Mouse (Mus musculus): ENCODE results near the gene Jade2. TPM values are rescaled to one million over a fixed set of nuclear protein-coding genes. Genes with fewer than 3 reads are reported as not detected.

Gene Jade2
- total RNA-seq, 2 experiments from 2014 or later = 2.0 to 5.0 TPM

Other genes with a start within 250 kb of the Jade2 start
- 10 to 100 TPM; 23.8 to 32.7 TPM for gene Nhp2, start 237.9 kb downstream of the Jade2 start, total RNA-seq (2021)
- gene Rmnd5b, start 221.8 kb downstream of the Jade2 start, total RNA-seq (2021) = 10 to 100 TPM; 11.8 to 13.3 TPM
- gene N4bp3, start 206.8 kb downstream of the Jade2 start, total RNA-seq (2021) = 10 to 100 TPM in 1 of 2 experiments, 1 to 10 TPM in 1; 8.7 to 12.2 TPM
- gene D930048N14Rik, start 206.7 kb downstream of the Jade2 start, total RNA-seq (2021) = under 1 TPM; 0.33 to 0.60 TPM
- 10 to 100 TPM; 28.9 to 29.6 TPM for gene 0610009B22Rik, start 168.8 kb downstream of the Jade2 start, total RNA-seq (2021)
- 10 to 100 TPM; 22.9 to 35.1 TPM for gene Sec24a, start 94.0 kb downstream of the Jade2 start, total RNA-seq (2021)
- gene Sar1b, start 94.0 kb downstream of the Jade2 start, total RNA-seq (2021) = 100 to 1,000 TPM; 212 to 254 TPM
- gene Cdkn2aipnl, start 110.0 kb upstream of the Jade2 start, total RNA-seq (2021) = 10 to 100 TPM; 14.8 to 16.2 TPM
- gene Ube2b, start 143.1 kb upstream of the Jade2 start, total RNA-seq (2021) = 100 to 1,000 TPM; 248 to 274 TPM
- gene Cdkl3, start 146.6 kb upstream of the Jade2 start, total RNA-seq (2021) = 1 to 10 TPM; 2.8 to 4.2 TPM
- 10 to 100 TPM; 40.8 to 41.4 TPM for gene Ppp2ca, start 241.0 kb upstream of the Jade2 start, total RNA-seq (2021)

All from gastrocnemius, postnatal 14 days (tissue).